Mouse (Mus musculus) olfactory bulb, adult 2 months (tissue): ENCODE results near the gene Rhog. TPM values are rescaled to one million over a fixed set of nuclear protein-coding genes. Genes with fewer than 3 reads are reported as not detected.

ENCODE experiments used
- H3K27ac ChIP-seq: fragments of 200-500 bp; 2 replicates; pipeline ENCODE4 v1.5.1; 2012; ENCODE audit warnings: low read depth, low read length; ENCODE audit not compliant: insufficient read depth
- H3K4me1 ChIP-seq: fragments of 200-500 bp; 2 replicates; pipeline ENCODE4 v1.6.1; 2012; ENCODE audit warnings: low read length; ENCODE audit not compliant: control insufficient read depth, insufficient read depth
- H3K4me3 ChIP-seq: fragments of 200-500 bp; 2 replicates; pipeline ENCODE4 v1.5.1; 2012; ENCODE audit warnings: mild to moderate bottlenecking, low read depth, low read length, moderate library complexity; ENCODE audit not compliant: insufficient read depth
- CTCF ChIP-seq: fragments of 200-500 bp; IDR thresholded peaks from 2 replicates; pipeline ENCODE4 v1.5.1; 2012; ENCODE audit warnings: low read depth, mild to moderate bottlenecking, low read length, moderate library complexity; ENCODE audit not compliant: insufficient read depth
- POLR2A ChIP-seq: fragments of 200-500 bp; IDR thresholded peaks from 2 replicates; pipeline ENCODE4 v1.6.1; 2012; ENCODE audit warnings: mild to moderate bottlenecking, low read depth, low read length, moderate library complexity; ENCODE audit not compliant: insufficient read depth
- WGBS: fragments of 180-500 bp; shearing (Covaris S2); methylation state at CpG from one replicate; pipeline ENCODE4 v1.1.7; 2018; 5-methylcytosine and 5-hydroxymethylcytosine counted together
- polyA plus RNA-seq: library from polyadenylated mRNA; stranded (reverse); fragments of >200 nt; gene quantifications from 2 replicates; pipeline ENCODE4 v1.2.4, GENCODE M21; 2012; ENCODE audit warnings: low replicate concordance; ENCODE audit not compliant: missing spikeins, insufficient read depth, insufficient read length

The Rhog gene
- polyA plus RNA-seq, 1 experiment = not detected

DNA sequence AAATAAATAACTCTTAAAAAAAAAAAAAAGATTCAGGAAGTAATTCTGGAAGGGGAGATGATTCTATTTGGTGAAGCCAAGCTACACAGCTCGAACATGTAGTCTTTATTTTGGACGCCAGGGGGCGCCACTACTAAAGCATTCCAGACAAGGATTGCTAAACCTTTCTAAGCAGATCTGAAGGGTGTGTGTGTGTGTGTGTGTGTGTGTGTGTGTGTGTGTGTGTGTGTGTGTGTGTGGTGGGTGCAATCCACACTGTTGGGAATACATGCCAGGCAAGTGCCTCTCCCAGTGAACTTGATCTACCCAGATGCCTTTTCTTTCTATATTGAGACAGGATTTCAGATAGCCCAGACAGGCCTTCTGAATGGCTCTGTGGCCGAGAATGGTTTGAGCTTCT is 2.3 kb upstream of the Rhog start:
- no peak overlapping the region for H3K4me3 ChIP-seq
- TF ChIP-seq CTCF (no peak), POLR2A (no peak)
- 19% methylated on average over 4 of the region's 4 CpGs for WGBS
- H3K4me1 ChIP-seq = no peaks in the 10 kb centered on the region
- no peak overlapping the region for H3K27ac ChIP-seq

- TF ChIP-seq POLR2A (no peak), CTCF (no peak)
- H3K27ac ChIP-seq = no peak overlapping the region
- 90% methylated on average over 3 of the region's 3 CpGs for WGBS
- H3K4me1 ChIP-seq = no peaks in the 10 kb centered on the region
- H3K4me3 ChIP-seq = no peak overlapping the region
These were observed 782 bp upstream of the Rhog start for GRCm38 (mm10) chr7:102256636-102257035.

DNA sequence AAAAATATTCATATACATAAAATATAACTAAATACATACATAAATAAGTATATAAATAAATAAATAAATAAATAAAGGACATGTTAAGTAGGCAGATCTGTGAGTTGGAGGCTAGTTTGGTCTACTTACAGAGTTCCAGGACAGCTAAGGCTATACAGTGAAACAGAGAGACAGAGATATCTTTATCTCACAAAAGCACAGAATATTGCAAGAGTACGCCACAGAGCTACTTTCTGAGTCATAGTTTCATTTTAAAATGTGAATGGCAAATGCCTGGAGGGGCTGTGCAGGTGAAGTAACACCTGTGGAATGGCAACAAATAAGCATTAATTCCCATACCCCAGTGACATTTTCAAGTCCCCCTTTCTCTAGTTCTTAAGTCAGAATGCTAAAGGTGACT is 2.2 kb downstream of the Rhog start:
- WGBS = 94% methylated on average over 1 of the region's 1 CpGs
- Histone ChIP-seq H3K4me3 (no peak overlapping the region), H3K27ac (no peak overlapping the region), H3K4me1 (peaks cover 7% of the 10 kb centered on the region; the same call in 1 of the 2 replicates)
- no peak for TF ChIP-seq CTCF
- TF ChIP-seq POLR2A = no peak

DNA sequence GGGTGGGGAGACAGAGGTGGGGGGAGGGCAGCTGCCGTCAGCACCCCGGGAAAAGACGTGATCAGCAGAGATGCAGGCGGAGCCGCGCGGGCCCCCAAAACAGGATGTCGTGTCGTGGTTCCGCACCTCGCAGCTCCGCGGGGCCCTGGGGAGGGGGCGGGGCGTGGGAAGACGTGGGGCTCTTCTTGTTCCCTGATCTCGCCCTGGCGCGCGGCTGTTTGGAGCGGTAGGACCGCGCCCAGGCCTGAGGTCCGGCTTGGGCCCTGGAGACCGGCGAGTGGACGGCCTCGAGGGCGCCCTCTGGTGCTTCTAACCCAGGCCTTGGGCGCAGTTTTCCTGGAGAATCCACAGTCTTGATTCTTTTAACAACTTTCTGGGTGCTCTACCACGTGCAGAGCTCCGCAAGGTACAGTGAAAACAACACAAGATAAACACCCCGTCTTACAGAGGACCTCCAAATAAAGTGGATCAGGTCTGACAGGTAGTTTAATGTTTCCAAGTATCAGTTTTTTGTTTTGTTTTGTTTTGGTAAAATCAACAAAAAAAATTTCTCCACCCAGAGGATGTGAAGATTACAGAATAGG is 5.1 kb downstream of the Rhog start:
- Histone ChIP-seq H3K4me3 (peak overlapping the region; percentile 70), H3K4me1 (peaks cover 9% of the 10 kb centered on the region; the same call in 1 of the 2 replicates), H3K27ac (peak overlapping the region; percentile 87; the same call in 1 of the 2 replicates)
- TF ChIP-seq POLR2A (no peak; the same call in 1 of the 2 replicates), CTCF (peak; percentile 77)
- under 1% methylated on average over 33 of the region's 33 CpGs for WGBS

GRCm38 (mm10) chr7:102249896-102250630 is 5.8 kb downstream of the Rhog start:
- Histone ChIP-seq H3K4me1 (peaks cover 10% of the 10 kb centered on the region; the same call in 1 of the 2 replicates), H3K27ac (peak overlapping the region; percentile 87), H3K4me3 (peak overlapping the region; percentile 70)
- TF ChIP-seq CTCF (no peak), POLR2A (0 out of 2 replicates have a peak, but pooled peaks have one; percentile 17)
- WGBS = under 1% methylated on average over 48 of the region's 49 CpGs

DNA sequence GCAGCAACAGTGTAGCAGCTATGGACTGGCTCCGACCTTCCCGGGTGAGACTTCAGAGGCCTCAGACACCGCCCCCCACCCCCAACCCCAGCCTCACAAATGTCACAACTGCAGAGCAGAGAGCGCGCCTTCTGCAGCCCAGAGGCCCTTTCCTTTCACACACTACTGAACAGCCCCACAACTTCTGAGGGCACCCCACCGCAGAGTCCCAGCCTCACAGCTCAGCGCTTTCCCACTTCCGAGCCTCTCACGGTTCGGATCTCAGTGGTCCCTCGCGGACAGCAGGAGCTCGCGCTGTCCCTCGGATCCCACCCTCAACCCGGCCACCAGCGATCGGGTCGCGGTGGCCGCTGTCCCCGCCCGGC is 6.3 kb downstream of the Rhog start:
- H3K4me3 ChIP-seq = peak overlapping the region; percentile 70
- peak overlapping the region; percentile 2; the same call in 1 of the 2 replicates for H3K27ac ChIP-seq
- TF ChIP-seq POLR2A = no peak
- no peak for TF ChIP-seq CTCF
- WGBS = 3% methylated on average over 23 of the region's 23 CpGs
- H3K4me1 ChIP-seq = peaks cover 10% of the 10 kb centered on the region; the same call in 1 of the 2 replicates

DNA sequence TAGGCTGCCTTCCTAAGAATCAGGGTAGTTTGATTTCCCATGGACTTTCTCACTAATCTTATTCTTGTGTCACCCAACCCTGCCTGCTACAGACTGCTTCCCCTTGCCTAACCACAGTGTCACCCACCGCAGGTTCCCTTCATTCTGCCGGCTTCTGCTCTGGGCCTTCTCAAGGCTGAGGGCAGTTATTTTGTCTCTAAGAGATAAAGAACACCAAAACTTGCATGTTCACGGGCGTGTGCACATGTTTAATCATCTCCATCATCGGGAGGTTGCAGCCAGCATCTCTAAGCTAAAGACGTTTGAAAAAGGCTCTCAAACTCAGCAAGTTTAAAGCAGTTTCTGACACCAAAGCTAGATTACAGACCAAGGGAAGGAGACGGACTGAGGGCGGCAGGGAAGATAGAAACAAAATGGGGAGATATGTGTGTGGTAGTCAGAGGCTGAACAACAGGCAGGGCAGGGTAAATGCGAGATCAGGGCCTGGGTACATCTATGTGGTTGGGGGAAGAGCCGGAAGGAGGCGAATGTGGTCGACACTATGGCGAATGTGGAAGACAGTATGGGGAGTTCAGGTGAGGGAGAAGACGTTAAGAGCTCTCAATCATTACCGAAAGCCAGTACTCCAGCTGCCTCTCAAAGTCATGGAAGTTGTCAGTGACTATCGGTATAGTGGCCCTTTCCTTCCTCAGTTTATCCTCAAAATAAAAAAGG is 7.0 kb downstream of the Rhog start:
- peaks cover 12% of the 10 kb centered on the region; the same call in 1 of the 2 replicates for H3K4me1 ChIP-seq
- peak overlapping the region; percentile 14 for H3K4me3 ChIP-seq
- 48% methylated on average over 16 of the region's 16 CpGs for WGBS
- TF ChIP-seq POLR2A (no peak), CTCF (no peak)
- no peak overlapping the region; the same call in 1 of the 2 replicates for H3K27ac ChIP-seq

DNA sequence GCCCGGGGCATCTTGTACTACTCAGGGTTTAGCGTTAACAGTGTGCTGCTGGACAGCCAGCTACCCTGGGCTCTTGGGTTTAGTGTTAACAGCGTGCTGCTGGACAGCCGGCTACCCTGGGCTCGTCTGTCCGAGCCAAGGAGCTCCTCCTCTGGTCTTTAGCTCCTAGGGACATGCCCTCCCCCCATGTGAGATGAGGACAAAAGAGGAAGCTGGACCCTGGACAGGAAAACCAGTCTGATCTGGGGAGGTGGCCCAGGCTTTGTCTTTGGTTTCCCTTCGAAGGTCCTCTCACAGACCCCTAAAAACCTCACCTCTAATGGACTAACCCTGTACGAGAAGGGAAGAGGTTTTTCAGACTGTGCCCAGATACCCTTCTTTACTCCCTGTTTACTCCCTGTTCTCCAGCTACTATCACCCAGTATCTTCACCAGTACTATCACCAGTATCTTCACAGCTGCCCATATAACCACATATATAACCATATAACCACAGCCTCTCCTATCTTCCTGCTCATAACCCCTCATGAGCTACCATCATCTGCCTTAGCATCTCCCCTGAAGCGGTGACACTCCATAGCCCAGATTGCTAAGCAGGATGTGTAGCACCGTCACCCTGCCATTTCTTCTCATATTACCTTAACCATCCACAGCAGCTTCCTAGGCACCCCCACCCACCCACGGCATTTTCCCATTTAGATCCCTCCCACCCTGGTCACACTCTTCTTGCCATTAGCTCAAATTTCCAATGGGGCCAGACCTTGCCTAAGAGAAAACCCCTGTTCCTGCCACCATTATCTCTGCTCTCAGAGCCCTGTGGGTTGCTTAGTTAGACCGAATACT is 8.7 kb downstream of the Rhog start:
- 68% methylated on average over 12 of the region's 12 CpGs for WGBS
- H3K4me1 ChIP-seq = peaks cover 13% of the 10 kb centered on the region; the same call in 1 of the 2 replicates
- no peak overlapping the region for H3K4me3 ChIP-seq
- H3K27ac ChIP-seq = no peak overlapping the region
- TF ChIP-seq CTCF = no peak
- no peak for TF ChIP-seq POLR2A
